Mouse (Mus musculus): ENCODE results near the gene Myo3b.

- TF ChIP-seq POLR2A (IDR thresholded peaks at IDR 0.05; ENCODE audit: control insufficient read depth, low read depth, low read length), result no peak
- TF ChIP-seq CTCF (IDR thresholded peaks at IDR 0.05; ENCODE audit: control insufficient read depth, insufficient read depth, insufficient replicate concordance, low read depth, low read length), result no peak
Measured at GRCm38 (mm10) chr2:70249872-70250271, 210.9 kb downstream of the Myo3b start.
